ENCODE assay signal across 14 mouse cellular contexts in the genomic region with DNA sequence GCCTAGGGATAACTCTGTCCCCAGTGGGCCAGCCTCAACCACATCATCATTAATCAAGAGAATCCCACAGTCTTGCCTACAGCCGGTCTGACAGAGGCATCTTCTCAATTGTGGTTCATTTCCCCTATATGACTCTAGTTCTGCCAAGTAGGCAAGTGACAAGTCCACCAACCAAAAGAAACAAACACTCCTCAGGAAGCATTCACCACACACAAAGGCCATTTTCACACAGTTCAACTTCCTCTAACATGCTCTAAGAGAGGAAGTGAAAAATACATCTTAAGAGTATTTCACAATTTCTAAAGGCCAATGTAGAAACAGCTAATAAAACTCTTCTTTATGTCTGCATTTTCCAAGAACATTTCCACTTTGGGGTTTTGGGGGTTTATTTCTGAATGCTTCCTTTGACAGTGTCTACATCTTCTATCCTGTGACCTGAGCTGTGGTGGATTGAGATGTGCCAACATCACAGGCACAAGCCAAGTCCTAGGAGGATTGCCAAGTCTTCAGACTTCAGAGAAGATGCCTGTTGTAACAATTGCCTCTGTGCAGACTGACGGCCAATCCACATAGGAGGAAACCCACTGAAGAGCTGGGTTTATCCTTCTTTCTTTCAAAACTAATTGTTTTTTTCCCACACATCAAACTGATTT. TPM values are rescaled to one million over a fixed set of nuclear protein-coding genes. Genes with fewer than 3 reads are reported as not detected.
DNase-seq lines count a peak whose midpoint lies in the region; ATAC-seq and TF ChIP-seq lines count a peak whose summit lies in the region.
"Had no signal": no experiment of that assay in that cellular context is flagged by ENCODE, and none has a peak within 500 bp of the region (broad histone marks: within the 10 kb centered on the region; RNA-seq: fewer than 3 reads in every experiment).

No protein-coding gene starts in this region.

- WGBS in liver, embryonic 15.5 days (ENCODE audit: insufficient replicate concordance): 35% methylated on average over 2 of the region's 2 CpGs
- WGBS in liver, embryonic 11.5 days: 47% methylated on average over 2 of the region's 2 CpGs
- WGBS in hindbrain, embryonic 10.5 days: 87% methylated on average over 2 of the region's 2 CpGs
- WGBS in kidney, embryonic 14.5 days: 84% methylated on average over 2 of the region's 2 CpGs

- TF ChIP-seq POLR2A in CH12.LX (IDR thresholded peaks at IDR 0.05; ENCODE audit: low read depth, low read length): no peak

- in situ Hi-C loops in CH12.LX (cut with MboI; ENCODE audit: low pct_ligation_motif_present, low pct_unique_long_range_greater_than_20kb, low sequenced_read_pairs): no loop called here

- TF ChIP-seq RAD21 in CH12.LX (IDR thresholded peaks at IDR 0.05; ENCODE audit: low read depth, low read length): no peak

- H3K27ac ChIP-seq in liver, embryonic 15.5 days (replicated peaks): no peak overlapping the region
- H3K27ac ChIP-seq in liver, embryonic 11.5 days (ENCODE audit: low read depth, low read length): no peak overlapping the region
- H3K27ac ChIP-seq in CH12.LX (ENCODE audit: insufficient read depth, low read depth): no peak overlapping the region
- no peak overlapping the region for H3K27ac ChIP-seq in hindbrain, embryonic 10.5 days
- no peak overlapping the region for H3K27ac ChIP-seq in kidney, embryonic 14.5 days (ENCODE audit: low read depth, low read length)
- H3K27ac ChIP-seq: heart, embryonic 15.5 days; intestine, embryonic 15.5 days; limb, embryonic 15.5 days had no signal

- H3K4me2 ChIP-seq in liver, embryonic 15.5 days: no peak overlapping the region
- H3K4me2 ChIP-seq in liver, embryonic 11.5 days: no peak overlapping the region
- no peak overlapping the region for H3K4me2 ChIP-seq in CH12.LX (ENCODE audit: insufficient read depth, low read depth, poor library complexity, severe bottlenecking)
- H3K4me2 ChIP-seq in kidney, embryonic 14.5 days (replicated peaks; ENCODE audit: low read depth, low read length): no peak overlapping the region
- H3K4me2 ChIP-seq: heart, embryonic 15.5 days; intestine, embryonic 15.5 days; limb, embryonic 15.5 days had no signal

- no peak overlapping the region for H3K9ac ChIP-seq in liver, embryonic 15.5 days
- H3K9ac ChIP-seq in liver, embryonic 11.5 days (ENCODE audit: low read depth, low read length): no peak overlapping the region
- H3K9ac ChIP-seq in CH12.LX (ENCODE audit: insufficient read depth, low read depth): no peak overlapping the region
- H3K9ac ChIP-seq in kidney, embryonic 14.5 days (ENCODE audit: low read depth, low read length): no peak overlapping the region
- H3K9ac ChIP-seq: heart, embryonic 15.5 days; intestine, embryonic 15.5 days; limb, embryonic 15.5 days had no signal

- no peaks in the 10 kb centered on the region for H3K27me3 ChIP-seq in liver, embryonic 15.5 days
- no peaks in the 10 kb centered on the region for H3K27me3 ChIP-seq in liver, embryonic 11.5 days (replicated peaks; ENCODE audit: control insufficient read depth, insufficient read depth, low read length)
- H3K27me3 ChIP-seq in CH12.LX (replicated peaks): no peaks in the 10 kb centered on the region
- H3K27me3 ChIP-seq in hindbrain, embryonic 10.5 days (ENCODE audit: insufficient read depth, poor library complexity, severe bottlenecking): no peaks in the 10 kb centered on the region
- no peaks in the 10 kb centered on the region for H3K27me3 ChIP-seq in kidney, embryonic 14.5 days (ENCODE audit: control insufficient read depth, insufficient read depth, low read length)
- H3K27me3 ChIP-seq: heart, embryonic 15.5 days; intestine, embryonic 15.5 days; limb, embryonic 15.5 days had no signal

- no peaks in the 10 kb centered on the region for H3K9me3 ChIP-seq in liver, embryonic 15.5 days (replicated peaks)
- no peaks in the 10 kb centered on the region for H3K9me3 ChIP-seq in liver, embryonic 11.5 days (ENCODE audit: control insufficient read depth, low read length)
- H3K9me3 ChIP-seq in CH12.LX (replicated peaks; ENCODE audit: low read length): no peaks in the 10 kb centered on the region
- H3K9me3 ChIP-seq in hindbrain, embryonic 10.5 days: no peaks in the 10 kb centered on the region
- no peaks in the 10 kb centered on the region for H3K9me3 ChIP-seq in kidney, embryonic 14.5 days (ENCODE audit: control insufficient read depth, low read length)
- H3K9me3 ChIP-seq: heart, embryonic 15.5 days; intestine, embryonic 15.5 days; limb, embryonic 15.5 days had no signal

- no peak for DNase-seq in liver, embryonic 11.5 days (ENCODE audit: low spot score)
- peak; percentile 47 for DNase-seq in CH12.LX (ENCODE audit: extremely low read depth)
- no peak for DNase-seq in hindbrain, embryonic 10.5 days (ENCODE audit: low spot score)
- DNase-seq in cerebellum, postnatal 25 days: no peak
- DNase-seq: adrenal gland, postnatal 25 days; cerebellum, adult 9-10 months had no signal

- no peaks in the 10 kb centered on the region for H3K4me1 ChIP-seq in liver, embryonic 15.5 days (replicated peaks)
- H3K4me1 ChIP-seq in liver, embryonic 11.5 days (replicated peaks; ENCODE audit: control insufficient read depth, insufficient read depth, low read length): no peaks in the 10 kb centered on the region
- H3K4me1 ChIP-seq in CH12.LX (ENCODE audit: control insufficient read depth in 1 of 2, insufficient read depth in 2 of 2): peaks cover 4 to 38% of the 10 kb centered on the region in 2 experiments; a peak in 3 of 4 replicates
- no peaks in the 10 kb centered on the region for H3K4me1 ChIP-seq in hindbrain, embryonic 10.5 days (replicated peaks)
- H3K4me1 ChIP-seq in kidney, embryonic 14.5 days (ENCODE audit: control insufficient read depth, insufficient read depth, low read length): no peaks in the 10 kb centered on the region
- H3K4me1 ChIP-seq: heart, embryonic 15.5 days; intestine, embryonic 15.5 days; limb, embryonic 15.5 days had no signal

- no peaks in the 10 kb centered on the region for H3K79me2 ChIP-seq in CH12.LX (replicated peaks; ENCODE audit: control insufficient read depth, extremely low read depth, insufficient read depth, poor library complexity, severe bottlenecking)

- no peaks in the 10 kb centered on the region for H3K36me3 ChIP-seq in liver, embryonic 15.5 days (replicated peaks)
- no peaks in the 10 kb centered on the region for H3K36me3 ChIP-seq in liver, embryonic 11.5 days (ENCODE audit: control insufficient read depth, insufficient read depth, low read length)
- no peaks in the 10 kb centered on the region for H3K36me3 ChIP-seq in CH12.LX (replicated peaks in 1 of 2; ENCODE audit: control insufficient read depth in 1 of 2, insufficient read depth in 1 of 2, low read length in 1 of 2)
- H3K36me3 ChIP-seq in hindbrain, embryonic 10.5 days: no peaks in the 10 kb centered on the region
- H3K36me3 ChIP-seq in kidney, embryonic 14.5 days (ENCODE audit: control insufficient read depth, insufficient read depth, low read length): no peaks in the 10 kb centered on the region
- H3K36me3 ChIP-seq: heart, embryonic 15.5 days; intestine, embryonic 15.5 days; limb, embryonic 15.5 days had no signal

- TF ChIP-seq CTCF in CH12.LX (conservative IDR thresholded peaks at IDR 0.05 in 1 of 2, IDR thresholded peaks at IDR 0.05 in 1 of 2; ENCODE audit: low read depth in 2 of 2, low read length in 2 of 2): no peak

- H3K4me3 ChIP-seq in liver, embryonic 15.5 days (replicated peaks): no peak overlapping the region
- no peak overlapping the region for H3K4me3 ChIP-seq in liver, embryonic 11.5 days (ENCODE audit: low read depth, low read length)
- H3K4me3 ChIP-seq in CH12.LX (replicated peaks in 1 of 3; ENCODE audit: low read depth in 2 of 3, low read length in 2 of 3, poor library complexity in 1 of 3): no peak overlapping the region
- no peak overlapping the region for H3K4me3 ChIP-seq in hindbrain, embryonic 10.5 days
- no peak overlapping the region for H3K4me3 ChIP-seq in kidney, embryonic 14.5 days (ENCODE audit: low read length)
- H3K4me3 ChIP-seq: heart, embryonic 15.5 days; intestine, embryonic 15.5 days; limb, embryonic 15.5 days had no signal

- dilution Hi-C loops in CH12.LX (cut with MboI; ENCODE audit: extremely low pct_ligation_motif_present, extremely low pct_unique_long_range_greater_than_20kb, low sequenced_read_pairs): no loop called here

- TF ChIP-seq EP300 in CH12.LX (IDR thresholded peaks at IDR 0.05; ENCODE audit: low read length): peak; percentile 58; the same call in 1 of the 2 replicates

- ATAC-seq in liver, embryonic 15.5 days (ENCODE audit: insufficient read depth): peak; percentile 67; the same call in 1 of the 2 replicates
- no peak; the same call in 1 of the 2 replicates for ATAC-seq in liver, embryonic 11.5 days (replicated peaks; ENCODE audit: low FRiP score)
- peak; percentile 98 for ATAC-seq in hematopoietic stem cell, adult 5-6 weeks (replicated peaks in 1 of 2; ENCODE audit: insufficient read depth in 1 of 2, low FRiP score in 2 of 2, low TSS enrichment in 1 of 2, low read depth in 1 of 2, poor library complexity in 2 of 2, severe bottlenecking in 2 of 2)
- ATAC-seq in neutrophil, adult 5-6 weeks (ENCODE audit: extremely low read depth, insufficient number of reproducible peaks, low FRiP score, poor library complexity, severe bottlenecking): peak; percentile 98
- no peak for ATAC-seq in kidney, embryonic 14.5 days (ENCODE audit: low FRiP score, low TSS enrichment)
- ATAC-seq: intestine, embryonic 15.5 days had no signal

TF ChIP-seq in CH12.LX, 34 proteins besides CTCF, POLR2A, EP300 and RAD21:
- TF ChIP-seq IRF4 (IDR thresholded peaks at IDR 0.05; ENCODE audit: low read depth, low read length) (peak; percentile 41; the same call in 1 of the 2 replicates), MEF2A (IDR thresholded peaks at IDR 0.05; ENCODE audit: borderline replicate concordance, low read depth, low read length) (0 out of 2 replicates have a peak, but pooled peaks have one; percentile 38), SIN3A (IDR thresholded peaks at IDR 0.05; ENCODE audit: low read length) (no peak), ZKSCAN1 (IDR thresholded peaks at IDR 0.05; ENCODE audit: borderline replicate concordance, low read depth, low read length) (no peak), ELF1 (IDR thresholded peaks at IDR 0.05; ENCODE audit: low read depth, low read length) (no peak)
TF ChIP-seq in CH12.LX: peak in this region for 2.

RNA-seq across cellular contexts. Expression of a gene that starts 24.3 kb away (rescaled TPM):
- 4.3 and 4.8 TPM in 2 replicates for polyA plus RNA-seq in liver, embryonic 15.5 days (2015; fragmentation: Nextera tagmentation; extraction: Ambion mirVana)
- 2.3 and 2.5 TPM in 2 replicates for polyA plus RNA-seq in liver, embryonic 11.5 days (2014; fragmentation: Nextera tagmentation; extraction: Ambion mirVana)
- total RNA-seq in CH12.LX (2012; rRNA removed): not detected in 2 replicates
- total RNA-seq in CH12.LX (2014; rRNA removed): not detected in 2 replicates
- 0.11 TPM in 1 of 2 replicates, not detected in the other for polyA plus RNA-seq in CH12.LX (2012; ENCODE audit: insufficient read length, low read depth)
- 14.9 and 15.6 TPM in 2 replicates for total RNA-seq in hematopoietic stem cell, adult 5-6 weeks (2017)
- 27.0 and 29.0 TPM in 2 replicates for total RNA-seq in neutrophil, adult 5-6 weeks (2017)
- 0.22 and 0.37 TPM in 2 replicates for polyA plus RNA-seq in hindbrain, embryonic 10.5 days (2016; fragmentation: Nextera tagmentation; extraction: Ambion mirVana)
- polyA plus RNA-seq in kidney, embryonic 14.5 days (2014; fragmentation: Nextera tagmentation; extraction: Ambion mirVana): 0.94 and 0.95 TPM in 2 replicates
- total RNA-seq: layer of hippocampus, postnatal 25 days had no signal

Comparison
In these comparisons a context has a peak if more than half of its experiments do, and no peak if none do; other contexts are left out.
1. ATAC-seq: peak in liver, embryonic 15.5 days (single experiment), hematopoietic stem cell, adult 5-6 weeks (2 of 2) and neutrophil, adult 5-6 weeks (single experiment); none in liver, embryonic 11.5 days (single experiment) and kidney, embryonic 14.5 days (single experiment).